Mouse (Mus musculus) urinary bladder, adult 18-20 months (tissue): ENCODE measurements around the gene Inmt.
A peak's percentile ranks its signal among the peaks of the same experiment; 100 is the strongest.
"Not testable (repeated sequence)": the region's sequence is repeated elsewhere in the genome, so short reads cannot be mapped to it uniquely, and the experiment has no call there.

ENCODE experiments used
- DNase-seq, 2 experiments: peaks; one replicate each; pipeline ENCODE4 v3.0.0; 2022; ENCODE audit warnings: low spot score in 2 of 2, mixed read lengths in 2 of 2

The Inmt gene

GRCm38 (mm10) chr6:55174741-55175181, at the start of gene Inmt:
Gene Inmt (minus strand): TSS chr6:55175043.
- DNase-seq = no peak

- no peak for DNase-seq
Observed at GRCm38 (mm10) chr6:55223986-55224385, 49.1 kb upstream of the Inmt start.

- no peak for DNase-seq
Observed at GRCm38 (mm10) chr6:55218232-55218631, 43.4 kb upstream of the Inmt start.

- DNase-seq = peak in 1 of 2 experiments; percentile 37
Observed at GRCm38 (mm10) chr6:55214541-55214940, 39.7 kb upstream of the Inmt start.

GRCm38 (mm10) chr6:55210423-55211365, 35.9 kb upstream of the Inmt start:
- DNase-seq = peak in 1 of 2 experiments; percentile 45

- no peak for DNase-seq
Observed at GRCm38 (mm10) chr6:55207786-55208185, 32.9 kb upstream of the Inmt start.

GRCm38 (mm10) chr6:55203931-55204330, 29.1 kb upstream of the Inmt start:
- no peak for DNase-seq

- DNase-seq = peak; percentile 77 to 86
Observed at GRCm38 (mm10) chr6:55202913-55203910, 28.4 kb upstream of the Inmt start, which contains the start of gene Mindy4. Gene Mindy4 (plus strand): TSS chr6:55203383.

- DNase-seq = peak in 1 of 2 experiments; percentile 52
Observed at GRCm38 (mm10) chr6:55199047-55199446, 24.2 kb upstream of the Inmt start.

GRCm38 (mm10) chr6:55193171-55193570, 18.3 kb upstream of the Inmt start:
- no peak for DNase-seq

- DNase-seq = no peak
Observed at GRCm38 (mm10) chr6:55191537-55191936, 16.7 kb upstream of the Inmt start.

GRCm38 (mm10) chr6:55189406-55189805, 14.6 kb upstream of the Inmt start:
- no peak for DNase-seq

GRCm38 (mm10) chr6:55187827-55188226, 13.0 kb upstream of the Inmt start:
- not testable (repeated sequence) for DNase-seq

GRCm38 (mm10) chr6:55182655-55183430, 8.0 kb upstream of the Inmt start:
- DNase-seq = no peak

GRCm38 (mm10) chr6:55179560-55179959, 4.7 kb upstream of the Inmt start:
- DNase-seq = peak in 1 of 2 experiments; percentile 24

GRCm38 (mm10) chr6:55177060-55177732, 2.4 kb upstream of the Inmt start:
- no peak for DNase-seq

- peak; percentile 43 to 44 for DNase-seq
Observed at GRCm38 (mm10) chr6:55175892-55176291, 1.0 kb upstream of the Inmt start.

- DNase-seq = no peak
Observed at GRCm38 (mm10) chr6:55175456-55175855, 613 bp upstream of the Inmt start.

GRCm38 (mm10) chr6:55173941-55174349, 898 bp downstream of the Inmt start:
- no peak for DNase-seq

- no peak for DNase-seq
Observed at GRCm38 (mm10) chr6:55173171-55173570, 1.7 kb downstream of the Inmt start.
